In genomic region chr2:141078221-141078620, GRCm38 (mm10) we compare ENCODE assay signal across 13 mouse cellular contexts.
"Had no signal": no experiment of that assay in that cellular context is flagged by ENCODE, and none has a peak within 500 bp of the region (broad histone marks: within the 10 kb centered on the region; RNA-seq: fewer than 3 reads in every experiment).

No protein-coding gene starts in this region.

- ATAC-seq: midbrain, embryonic 16.5 days had no signal

- H3K9ac ChIP-seq: limb, embryonic 12.5 days; liver, embryonic 14.5 days; stomach, embryonic 15.5 days had no signal

- H3K36me3 ChIP-seq: limb, embryonic 12.5 days; stomach, embryonic 15.5 days had no signal

- H3K4me1 ChIP-seq: limb, embryonic 12.5 days; megakaryocyte, embryonic 14.5 days; stomach, embryonic 15.5 days had no signal

- H3K9me3 ChIP-seq: stomach, embryonic 15.5 days had no signal

- H3K4me3 ChIP-seq: limb, embryonic 12.5 days; megakaryocyte, embryonic 14.5 days; stomach, embryonic 15.5 days had no signal

- H3K27ac ChIP-seq: limb, embryonic 12.5 days; liver, embryonic 14.5 days; macrophage; stomach, embryonic 15.5 days had no signal

- H3K27me3 ChIP-seq: limb, embryonic 12.5 days; megakaryocyte, embryonic 14.5 days; stomach, embryonic 15.5 days had no signal

- H3K4me2 ChIP-seq: limb, embryonic 12.5 days; midbrain, embryonic 11.5 days; stomach, embryonic 15.5 days had no signal

- DNase-seq: kidney, postnatal 10 days; lung, adult 2 months; lung, postnatal 10 days; right cerebral cortex, postnatal 14 days; thymus, adult 2 months; thymus, postnatal 25 days had no signal
